Mouse (Mus musculus) fat pad, adult 2 months (tissue): ENCODE measurements around the gene Bag6.

Experiments
- DNase-seq: peaks from one replicate; pipeline ENCODE4 v3.0.0-alpha.2; 2011; ENCODE audit warnings: low read depth, low spot score; ENCODE audit errors: extremely low read depth

Gene Bag6

DNA sequence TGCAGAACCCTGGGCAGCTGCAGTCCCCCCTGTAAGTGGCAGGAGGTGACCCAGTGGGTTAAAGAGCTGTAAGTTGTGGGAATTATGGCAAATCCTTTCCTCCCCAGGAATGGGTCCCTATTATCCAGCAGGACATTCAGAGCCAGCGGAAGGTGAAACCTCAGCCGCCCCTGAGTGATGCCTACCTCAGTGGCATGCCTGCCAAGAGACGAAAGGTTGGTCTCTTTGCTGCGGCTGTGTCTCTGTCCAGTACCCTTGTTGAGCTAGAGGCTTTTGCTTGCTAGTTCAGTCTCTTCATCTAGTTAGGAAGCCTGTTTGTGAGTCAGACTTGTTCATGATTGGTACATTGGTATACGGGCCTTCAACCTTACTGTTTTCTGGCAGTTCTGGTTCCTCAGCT, 11.2 kb downstream of the Bag6 start:
- no peak for DNase-seq

DNA sequence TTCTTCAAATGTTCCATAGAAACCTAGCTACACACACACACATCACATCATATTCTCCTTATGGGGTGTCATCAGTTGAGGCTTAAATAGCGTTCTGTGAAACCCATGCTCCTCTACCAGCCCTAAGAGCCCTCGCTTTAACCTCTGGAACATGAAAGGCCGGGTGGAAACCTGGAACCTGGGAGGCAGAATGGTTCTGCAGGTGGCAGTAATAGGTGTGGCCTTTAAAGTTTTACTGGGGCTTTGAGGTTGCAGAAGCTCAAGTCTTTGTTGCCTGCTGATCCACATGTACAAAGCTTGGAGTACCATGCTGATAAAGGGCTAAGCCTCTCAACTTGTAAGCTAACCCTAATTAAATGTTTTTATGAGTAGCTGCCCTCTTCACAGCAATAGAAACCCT, 12.4 kb downstream of the Bag6 start:
- DNase-seq: no peak

DNA sequence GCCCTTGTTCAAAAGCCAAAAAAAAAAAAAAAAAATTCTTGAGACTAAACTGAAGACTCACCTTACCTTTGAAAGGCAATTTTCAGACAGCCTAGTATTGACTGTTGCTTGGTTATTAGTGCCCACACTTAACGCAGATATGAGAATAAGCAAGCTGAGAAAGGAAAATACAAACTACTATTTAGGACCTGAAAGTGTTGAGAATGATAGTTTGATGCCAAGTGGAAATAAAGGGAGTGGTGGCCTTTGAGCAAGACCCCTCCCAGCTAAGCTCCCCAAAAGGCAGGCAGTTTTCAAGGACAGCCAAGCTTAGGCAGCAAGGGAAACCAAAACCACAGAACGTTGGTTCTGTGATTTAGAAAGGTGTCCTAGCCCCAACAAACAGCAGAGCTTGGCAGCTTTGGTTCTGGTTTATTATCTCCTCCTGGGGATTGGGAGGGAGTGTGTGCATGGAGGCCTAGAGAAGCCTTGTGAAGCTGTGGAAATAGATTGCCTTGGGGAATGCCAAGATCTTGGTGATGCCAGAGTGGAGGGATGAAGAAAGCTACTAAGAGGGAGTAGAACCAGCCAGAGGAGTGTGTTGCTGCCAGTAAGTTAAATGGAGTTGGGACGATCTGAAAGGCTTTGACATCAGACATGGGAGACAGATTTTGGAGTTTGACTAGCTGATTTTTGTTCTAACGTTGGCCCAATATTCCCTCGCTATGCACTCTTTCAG, 13.1 kb downstream of the Bag6 start:
- no peak for DNase-seq

DNA sequence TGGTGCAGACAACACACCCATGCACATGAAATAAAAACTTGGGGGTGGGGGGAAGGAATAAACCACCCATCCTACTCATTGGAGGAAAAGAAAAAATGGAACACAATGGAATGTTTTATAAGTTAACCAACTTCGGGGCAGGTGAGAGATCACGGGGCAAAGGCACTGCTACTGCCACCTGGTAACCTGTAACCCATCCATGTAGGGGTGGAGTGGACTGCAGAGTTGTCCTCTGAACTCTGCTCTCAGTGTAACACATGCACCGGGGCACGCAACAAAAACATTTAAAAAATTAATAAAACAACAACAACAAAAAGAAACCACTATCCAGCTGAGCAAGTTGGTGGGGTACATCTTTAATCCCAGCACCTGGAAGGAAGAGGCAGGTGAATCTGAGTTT, 17.1 kb downstream of the Bag6 start:
- DNase-seq: no peak

DNA sequence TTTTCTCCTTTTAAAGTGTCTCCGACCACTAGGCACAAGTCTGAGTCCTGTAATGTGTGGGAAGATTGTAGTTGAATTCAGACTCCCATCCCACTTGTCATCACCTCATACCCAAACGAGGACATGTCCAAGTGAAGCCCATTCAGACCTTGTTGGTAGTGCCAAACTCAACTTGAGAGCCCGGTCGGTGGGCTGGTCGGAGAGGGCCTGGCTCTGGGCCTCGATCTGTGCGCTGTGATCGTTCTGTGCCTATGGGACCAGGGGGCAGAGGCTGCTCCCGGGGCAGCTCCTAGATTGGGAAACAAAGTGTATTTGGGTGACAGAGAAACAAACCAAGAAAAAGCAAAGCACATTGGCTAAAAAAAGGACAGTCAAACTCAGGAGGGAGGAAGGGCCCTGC, 18.1 kb downstream of the Bag6 start:
- no peak for DNase-seq

DNA sequence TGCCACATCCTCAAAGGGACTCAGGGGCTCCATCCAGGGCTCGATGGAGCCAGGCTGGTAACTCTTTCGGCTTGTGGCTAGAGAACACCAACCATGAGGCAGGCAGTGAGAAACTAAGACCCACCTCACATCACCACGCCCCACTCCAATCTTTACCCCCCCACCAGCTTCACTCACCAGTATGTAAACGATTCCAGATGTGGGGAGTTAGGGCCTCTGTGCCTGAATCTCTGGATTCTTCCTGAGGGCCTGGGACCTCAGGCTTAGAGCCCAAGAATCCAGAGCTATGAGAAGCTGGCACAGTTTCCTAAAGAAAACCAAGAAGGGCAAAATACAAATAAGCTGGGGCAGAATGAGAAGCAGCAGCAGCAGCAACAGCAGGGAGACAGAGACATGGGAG, 19.0 kb downstream of the Bag6 start:
- DNase-seq: no peak

DNA sequence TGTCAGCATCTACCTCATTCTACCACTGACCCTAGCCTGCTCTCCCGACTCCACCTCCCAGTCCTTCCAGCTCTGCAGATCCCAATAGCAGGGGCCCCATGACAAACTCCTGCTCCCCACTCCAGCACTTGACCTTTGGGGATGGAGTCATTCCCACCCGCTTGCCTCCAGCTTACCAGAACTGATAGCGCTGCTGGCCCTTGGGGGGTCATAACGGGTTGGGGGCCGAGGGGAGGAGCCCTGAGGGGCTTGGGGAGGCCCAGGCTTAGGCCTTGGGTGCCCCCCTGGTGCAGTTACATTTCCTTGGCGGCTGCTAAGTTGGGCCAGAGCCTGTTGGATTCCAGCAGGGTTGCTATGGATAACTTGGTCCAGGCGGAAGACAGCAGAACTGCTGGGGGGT, 19.6 kb downstream of the Bag6 start:
- DNase-seq: no peak

DNA sequence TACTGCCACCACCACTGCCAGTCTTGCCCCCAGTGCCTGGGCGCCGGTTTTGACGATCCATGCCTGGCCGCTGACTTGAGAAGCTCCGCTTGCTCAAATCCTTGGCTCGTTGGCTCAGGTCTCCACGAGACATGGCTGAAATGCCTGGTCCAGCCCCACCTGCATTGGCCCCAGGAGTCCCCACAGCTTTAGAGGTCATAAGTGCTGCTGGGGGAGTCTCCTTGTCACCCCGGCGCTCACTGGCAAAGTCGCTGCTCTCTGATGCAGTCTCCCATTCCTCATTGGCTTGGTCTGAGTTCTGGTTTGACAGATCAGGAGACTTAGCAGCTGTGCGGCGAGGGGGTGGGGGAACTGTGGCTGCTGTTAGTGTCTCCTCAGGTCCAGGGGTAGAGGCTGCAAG, 20.5 kb downstream of the Bag6 start:
- no peak for DNase-seq

DNA sequence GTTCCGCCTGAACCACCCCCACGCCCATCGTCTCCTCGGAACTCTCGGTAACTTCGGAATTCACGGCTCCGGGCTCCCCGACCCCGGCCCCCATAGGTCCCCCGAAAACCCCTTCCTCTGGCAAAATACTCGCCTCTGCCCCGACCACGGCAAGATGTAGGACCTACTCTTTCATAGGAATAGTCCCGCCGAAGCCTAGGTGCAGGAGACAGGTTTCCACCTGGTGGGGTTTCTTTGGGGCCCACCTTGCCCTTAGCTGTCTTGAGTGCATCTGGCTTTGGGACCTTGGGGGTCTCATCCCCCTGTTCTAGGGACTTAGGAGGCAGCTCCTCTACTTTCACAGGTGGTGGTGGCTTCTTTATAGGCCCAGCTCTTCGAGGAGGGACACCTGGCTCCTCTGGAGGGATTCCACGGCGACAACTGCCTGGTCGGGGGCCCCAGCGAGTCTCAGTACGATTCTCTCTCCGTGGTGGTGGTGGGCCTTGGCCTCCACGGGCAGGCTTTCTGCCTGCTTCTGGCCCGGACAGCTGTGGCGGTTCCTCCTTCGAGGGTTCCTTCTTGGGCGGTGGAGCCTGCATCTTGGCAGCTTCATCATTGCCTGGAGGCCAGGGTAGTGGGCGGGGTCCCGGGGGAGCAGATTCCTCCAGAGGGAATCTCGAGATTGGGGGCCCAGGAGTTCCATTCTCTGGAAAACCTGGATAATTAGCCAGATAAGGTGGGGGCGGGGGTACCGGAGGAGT, 21.7 kb downstream of the Bag6 start:
- DNase-seq: no peak

DNA sequence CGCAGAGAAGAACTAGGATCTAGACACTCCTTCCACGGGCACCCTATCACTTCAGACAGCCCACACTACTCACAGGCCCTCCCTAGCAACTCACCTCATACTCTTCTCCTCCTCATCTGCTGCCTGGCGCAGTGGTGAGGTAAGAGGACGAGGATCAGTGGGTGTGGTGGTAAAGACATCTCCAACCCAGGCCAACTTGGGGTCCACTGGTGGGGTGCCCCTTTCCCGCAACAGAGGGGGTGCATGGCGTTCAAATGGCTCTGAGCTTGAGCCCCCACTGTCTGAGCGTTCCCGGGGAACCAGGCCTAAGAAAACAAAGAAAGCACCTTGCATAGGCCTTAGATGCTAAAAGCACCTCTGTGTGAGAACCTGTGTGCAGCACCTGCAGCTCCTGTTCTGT, 22.3 kb downstream of the Bag6 start:
- DNase-seq: no peak

DNA sequence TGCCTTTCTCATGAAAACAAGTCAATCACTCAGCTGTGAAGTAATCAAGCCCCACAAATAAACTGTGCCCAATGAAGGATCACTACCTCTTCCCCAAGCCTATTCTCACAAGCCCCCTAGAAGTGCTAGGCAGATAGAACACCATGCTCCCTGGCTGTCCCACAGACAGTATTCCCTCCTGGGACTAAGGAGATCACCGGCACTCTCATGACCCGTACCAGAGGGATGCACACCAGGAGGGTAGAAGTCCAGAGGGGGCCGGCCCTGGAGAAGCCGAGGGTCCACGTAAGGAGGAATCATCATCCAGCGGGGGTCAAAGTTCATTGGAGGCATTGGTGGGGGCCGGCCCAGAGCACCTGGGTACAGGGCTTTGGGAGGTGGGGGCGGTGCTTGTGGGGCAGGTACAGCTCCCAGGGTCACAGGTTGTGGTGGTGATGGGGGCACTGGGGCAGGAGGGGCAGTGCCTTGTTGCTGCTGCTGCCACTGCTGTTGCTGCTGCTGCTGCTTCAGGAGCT, 22.7 kb downstream of the Bag6 start:
- no peak for DNase-seq

DNA sequence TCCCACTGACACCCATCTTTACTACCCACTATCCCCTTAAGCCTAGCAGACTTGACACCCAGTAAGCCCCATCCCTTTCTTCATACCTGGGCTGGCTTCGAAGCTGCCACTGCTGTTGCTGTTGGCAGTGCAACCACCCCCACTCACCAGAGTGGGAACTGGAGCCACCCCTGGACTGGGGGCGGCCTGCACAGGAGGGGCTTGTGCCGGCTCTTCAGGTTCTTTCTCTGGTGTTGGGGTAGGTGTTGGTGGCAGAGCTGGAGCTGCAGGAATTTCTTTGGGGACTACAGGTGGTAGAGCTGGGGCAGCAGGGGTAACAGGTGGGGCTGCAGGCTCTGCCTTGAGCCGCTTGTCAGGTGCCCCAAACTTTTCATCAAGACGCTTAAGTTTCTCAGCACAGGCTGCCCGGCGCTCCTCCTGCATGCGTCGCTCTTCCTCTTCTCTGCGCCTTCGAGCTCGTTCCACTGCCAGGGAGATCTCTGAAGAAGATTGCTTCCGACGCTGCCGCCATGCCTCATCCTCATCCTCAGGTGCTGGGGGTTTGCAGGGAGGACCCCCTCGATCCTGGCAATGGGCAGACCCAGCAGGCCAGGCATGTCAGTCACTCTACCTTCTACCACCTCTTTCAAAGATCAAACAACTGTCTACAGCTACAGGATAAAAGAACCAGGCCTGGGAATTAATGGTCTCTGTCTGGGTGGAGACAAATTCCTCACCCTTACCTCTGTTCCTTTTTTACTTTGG, 24.0 kb downstream of the Bag6 start:
- no peak for DNase-seq

DNA sequence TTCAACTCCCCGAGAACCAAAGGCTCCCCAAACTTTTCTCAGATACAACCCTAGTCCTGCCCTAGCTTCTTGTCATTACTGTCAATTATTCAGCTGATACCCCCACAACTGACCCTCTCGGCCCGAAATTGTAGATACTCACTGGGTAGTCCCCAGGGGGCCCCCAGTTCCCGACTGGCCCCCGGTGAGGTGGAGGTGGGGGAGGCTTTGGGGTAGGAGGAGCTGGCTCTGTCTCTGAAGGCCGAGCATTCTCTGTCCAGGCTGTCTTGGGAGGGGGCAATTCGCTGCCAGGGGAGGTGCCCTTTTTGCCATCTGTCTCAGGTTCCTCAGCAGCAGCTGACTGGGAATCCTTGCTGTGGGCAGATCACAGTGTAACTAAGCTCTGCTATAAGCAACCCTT, 24.7 kb downstream of the Bag6 start:
- DNase-seq: no peak

DNA sequence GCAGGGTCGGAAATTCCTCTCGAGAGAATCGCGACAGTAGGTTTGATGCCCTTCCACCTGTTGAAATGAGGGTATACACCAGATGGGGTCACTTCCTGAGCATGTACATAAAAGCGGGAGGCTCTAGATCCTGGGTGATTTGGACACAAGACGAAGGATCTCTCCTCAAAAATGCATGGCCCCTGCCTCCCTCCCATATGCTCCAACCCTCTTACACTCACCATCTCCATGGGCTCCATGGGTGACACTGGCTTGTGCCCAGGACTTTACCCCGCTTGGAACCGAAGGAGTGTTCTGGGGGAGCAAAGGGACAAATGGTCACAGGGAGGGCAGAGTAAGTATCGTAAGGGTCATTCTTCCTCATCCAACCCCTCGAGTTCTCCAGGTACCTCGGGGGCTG, 26.4 kb downstream of the Bag6 start:
- no peak for DNase-seq

DNA sequence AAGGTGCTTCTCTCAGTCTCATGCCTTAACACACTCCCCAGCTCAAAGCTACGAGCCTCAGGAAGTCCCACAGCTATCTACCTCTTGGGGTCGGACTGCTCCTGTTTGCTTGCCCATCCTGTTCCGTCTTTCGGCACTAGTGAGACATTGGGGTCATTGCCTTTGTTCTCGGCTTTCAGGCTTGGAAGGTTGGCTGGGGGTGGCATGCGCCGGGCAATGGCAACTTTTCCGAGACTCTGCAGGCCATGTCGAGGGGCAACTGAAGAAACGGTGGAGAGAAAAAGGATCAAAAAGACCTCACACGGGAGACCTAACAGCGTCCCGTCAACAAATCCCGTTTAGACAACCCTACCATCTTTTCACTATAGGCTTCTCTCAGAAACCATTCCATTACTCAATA, 27.1 kb downstream of the Bag6 start:
- no peak for DNase-seq

DNA sequence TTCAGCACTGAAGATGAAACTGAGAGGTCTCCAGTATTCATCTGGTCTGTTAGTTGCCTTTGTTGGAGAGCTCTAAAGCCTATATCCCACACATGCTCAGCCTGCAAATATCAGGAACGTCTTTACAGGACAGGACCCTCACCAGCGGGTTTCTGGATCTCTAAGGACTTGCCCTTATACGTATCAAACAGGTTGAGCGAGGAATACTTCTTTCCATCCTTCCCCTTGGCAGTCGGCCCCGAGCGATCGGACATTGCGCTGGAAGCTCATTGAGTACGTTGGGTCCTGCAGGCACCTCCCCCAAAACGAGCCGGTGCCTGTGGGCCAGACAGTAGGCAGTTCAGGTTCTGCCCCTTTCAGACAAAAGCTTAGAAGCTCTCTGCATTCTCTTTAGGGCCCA, 27.8 kb downstream of the Bag6 start:
- DNase-seq: no peak

DNA sequence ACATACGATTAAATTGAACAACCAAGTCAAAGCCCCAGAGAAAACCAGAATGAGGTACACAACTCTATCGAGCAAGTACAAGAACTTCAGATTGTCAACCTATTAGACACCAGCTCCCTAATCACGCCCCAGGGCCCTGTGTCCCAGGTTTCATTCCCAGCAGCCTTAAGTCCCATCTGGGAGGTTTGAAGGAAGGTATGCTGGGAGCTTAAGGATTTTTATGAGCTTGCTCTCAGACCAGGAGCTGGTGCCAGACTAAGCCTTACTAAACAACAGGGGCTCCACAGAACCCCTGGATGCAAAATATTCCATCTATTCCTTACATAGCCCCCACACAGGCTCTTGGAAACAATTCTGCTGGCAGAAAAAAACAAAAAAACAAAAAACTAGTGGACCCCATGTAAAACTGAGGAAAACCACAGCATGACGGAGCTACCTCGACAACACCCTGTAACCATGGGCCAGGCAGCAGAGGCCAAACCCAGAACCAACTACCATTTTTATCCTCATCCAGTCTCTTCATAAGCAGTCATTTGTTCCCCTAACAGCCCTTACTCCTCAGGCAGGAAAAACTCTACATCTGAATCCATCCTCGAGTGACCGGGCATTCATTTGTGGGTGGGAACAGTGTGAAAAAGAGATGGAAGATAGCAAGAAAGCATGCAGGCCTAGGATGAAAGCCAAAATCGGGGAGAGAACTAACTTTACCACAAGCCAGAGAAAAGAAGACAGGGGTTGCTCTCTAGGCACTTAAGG, 28.5 kb downstream of the Bag6 start:
- DNase-seq: no peak

DNA sequence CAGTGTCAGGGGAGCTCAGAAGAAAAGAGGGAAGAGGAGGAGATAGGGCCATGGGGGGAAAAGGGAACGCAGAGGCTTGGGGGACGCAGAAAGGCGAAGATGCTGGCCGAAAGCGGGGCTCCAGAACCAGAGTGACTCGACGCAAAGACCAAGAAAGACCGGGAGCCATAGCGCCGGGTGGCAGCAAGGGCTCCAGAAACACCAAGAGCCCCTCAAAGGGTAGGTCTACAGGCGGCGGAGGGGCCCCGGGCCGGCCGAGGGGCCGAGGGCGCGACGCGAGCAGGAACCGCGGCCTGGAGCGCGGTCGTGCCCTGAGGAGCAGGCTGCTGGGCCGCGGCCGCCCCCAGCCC, 29.2 kb downstream of the Bag6 start:
- no peak for DNase-seq

DNA sequence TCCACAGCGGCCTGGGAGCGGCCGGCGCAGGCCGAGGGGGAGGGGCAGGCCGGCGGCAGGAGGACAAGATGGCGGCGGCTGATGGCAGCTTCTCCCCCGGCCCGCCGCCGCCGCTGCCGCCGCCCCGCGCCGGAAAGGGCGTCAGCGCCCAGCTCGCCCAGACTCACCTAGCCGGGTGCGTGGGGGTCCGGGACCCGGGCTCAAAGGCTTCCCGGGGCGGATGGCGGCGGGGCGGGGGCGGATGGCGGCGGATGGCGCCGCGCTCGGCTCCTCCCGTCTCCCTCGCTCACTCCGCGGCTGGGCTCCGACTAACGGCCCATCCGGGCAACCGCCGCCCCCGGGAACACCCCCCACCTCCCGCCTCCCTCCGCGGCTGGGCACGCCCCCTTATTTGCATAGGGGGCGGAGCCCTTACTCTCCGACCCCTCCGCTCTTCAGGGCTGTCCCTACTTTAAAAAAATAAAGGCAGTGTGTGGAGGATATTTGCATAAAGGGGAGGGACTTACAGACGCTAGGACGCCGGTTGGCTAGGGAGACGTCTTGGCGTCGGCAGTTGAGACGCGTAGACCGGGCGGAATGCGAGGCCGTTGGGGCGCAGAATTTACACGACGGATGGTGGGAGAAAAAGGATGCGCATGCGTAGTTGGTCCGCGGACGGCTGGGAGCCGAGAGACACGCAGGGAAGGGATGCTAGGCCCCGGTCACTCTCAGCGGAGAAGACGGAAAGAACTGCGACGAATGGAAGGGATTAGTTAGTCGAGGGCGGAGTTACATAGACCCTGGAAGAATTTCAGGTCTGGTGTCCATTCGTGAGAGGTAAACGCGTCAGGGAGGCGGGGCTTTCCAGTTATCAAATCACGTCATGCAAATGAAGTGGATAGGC, 29.8 kb downstream of the Bag6 start, which contains the start of gene Prrc2a:
Prrc2a (minus strand) TSS at position 330 of the 883 bp plus-strand sequence.
- peak; percentile 96 for DNase-seq

DNA sequence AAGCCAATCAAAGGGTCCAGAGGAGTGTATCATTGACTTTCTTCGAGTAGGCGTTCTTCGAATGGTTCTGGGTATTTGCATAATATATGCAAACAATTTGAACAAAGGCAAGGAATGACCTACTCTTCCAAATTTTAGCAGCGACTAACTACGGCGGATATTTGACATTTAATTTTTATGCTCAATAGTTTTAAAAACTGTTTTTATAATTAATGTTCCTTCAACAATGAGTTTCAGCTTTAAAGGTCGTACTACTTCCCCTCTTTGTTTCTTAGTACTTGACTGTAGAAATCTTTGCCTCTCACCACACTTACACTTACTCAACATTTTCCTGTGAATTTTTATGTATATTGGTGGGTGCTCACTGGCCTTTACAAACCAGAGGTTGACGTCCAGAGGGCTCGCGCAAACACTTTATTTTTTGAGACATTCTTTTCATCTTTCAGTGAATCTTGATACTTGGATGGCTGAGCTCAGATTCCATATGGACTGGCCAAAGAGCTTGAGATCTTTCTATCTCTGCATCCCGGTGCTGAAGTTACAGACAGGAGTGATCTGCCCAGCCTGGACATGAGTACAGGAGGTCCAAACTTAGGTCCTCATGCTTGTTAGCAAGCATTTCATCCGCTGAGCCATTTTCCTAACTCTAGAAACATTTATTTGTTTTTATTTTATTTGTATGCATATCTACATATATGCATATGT, 30.6 kb downstream of the Bag6 start:
- DNase-seq: no peak
